Mouse (Mus musculus) small intestine, adult 2 months (tissue): ENCODE results near the gene Ndrg4.

Source experiments
- CTCF ChIP-seq: fragments of 200-500 bp; IDR thresholded peaks from 2 replicates; pipeline ENCODE4 v1.5.1; 2012; ENCODE audit warnings: low read depth, mild to moderate bottlenecking, control low read depth, inconsistent platforms, low read length, moderate library complexity, mixed read lengths; ENCODE audit not compliant: insufficient replicate concordance, insufficient read length; ENCODE audit errors: extremely low read depth
- POLR2A ChIP-seq: fragments of 200-500 bp; IDR thresholded peaks from 2 replicates; pipeline ENCODE4 v1.6.1; 2012; ENCODE audit warnings: low read depth, mild to moderate bottlenecking, control low read depth, inconsistent platforms, low read length, moderate library complexity

DNA sequence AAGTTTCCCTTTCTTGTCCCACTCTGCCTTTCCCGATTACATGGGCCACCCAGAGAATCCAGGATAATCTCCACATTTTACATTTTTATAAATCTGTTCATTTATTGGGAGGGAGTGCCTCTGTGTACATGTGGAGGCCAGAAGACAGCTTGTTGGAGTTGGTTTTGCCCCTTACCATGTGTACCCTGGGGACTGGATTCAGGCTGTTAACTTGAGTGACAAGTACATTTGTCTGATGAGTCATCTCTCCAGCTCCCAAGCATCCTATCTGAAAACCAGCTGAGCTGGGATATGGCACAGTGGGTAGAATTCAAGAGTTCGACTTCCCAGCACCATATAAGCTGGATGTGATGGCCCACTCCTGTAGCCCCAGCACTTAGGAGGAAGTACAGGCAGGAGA lies 6.8 kb upstream of the Ndrg4 start:
- no peak for TF ChIP-seq CTCF
- TF ChIP-seq POLR2A: no peak
